Mouse (Mus musculus) CH12.LX (cell line): ENCODE data around the gene Zfhx3. TPM values are rescaled to one million over a fixed set of nuclear protein-coding genes. Genes with fewer than 3 reads are reported as not detected.

Experiments used
- DNase-seq: peaks from one replicate; pipeline ENCODE4 v3.0.0-alpha.2; 2013; ENCODE audit errors: extremely low read depth
- H3K27ac ChIP-seq: 2 replicates; pipeline ENCODE4 v1.5.1; 2012; ENCODE audit warnings: low read depth, mild to moderate bottlenecking, control low read depth, moderate library complexity; ENCODE audit not compliant: insufficient read depth
- H3K27me3 ChIP-seq: replicated peaks from 2 replicates; pipeline ENCODE3; 2012; ENCODE audit warnings: inconsistent platforms
- H3K36me3 ChIP-seq, 2 experiments: replicated peaks in 1 of 2; 2 replicates each; pipeline versions ENCODE3 to v1.6.1; 2012; ENCODE audit warnings: inconsistent platforms in 1 of 2, low read length in 1 of 2, mild to moderate bottlenecking in 1 of 2, mixed read lengths in 1 of 2, moderate library complexity in 1 of 2; ENCODE audit not compliant: control insufficient read depth in 1 of 2, insufficient read depth in 1 of 2
- H3K4me1 ChIP-seq, 2 experiments: 2 replicates each; pipeline ENCODE4 v1.6.1; 2012; ENCODE audit warnings: inconsistent platforms in 1 of 2, moderate library complexity in 1 of 2; ENCODE audit not compliant: insufficient read depth in 2 of 2, control insufficient read depth in 1 of 2
- H3K4me2 ChIP-seq: 2 replicates; pipeline ENCODE4 v1.6.1; 2012; ENCODE audit warnings: low read depth, mild to moderate bottlenecking, control low read depth; ENCODE audit not compliant: poor library complexity, insufficient read depth, severe bottlenecking
- H3K4me3 ChIP-seq, 3 experiments: fragments of 150-350 bp in 1 of 3; sonication (generic) in 1 of 3; replicated peaks in 1 of 3; 2 replicates each; pipeline versions ENCODE3 to v1.5.1; 2011 to 2012; ENCODE audit warnings: low read depth in 2 of 3, low read length in 2 of 3, mild to moderate bottlenecking in 2 of 3, moderate library complexity in 2 of 3, control low read depth in 1 of 3, improper control_type of control experiment in 1 of 3, inconsistent platforms in 1 of 3, mixed read lengths in 1 of 3; ENCODE audit not compliant: poor library complexity in 1 of 3
- H3K79me2 ChIP-seq: replicated peaks from 2 replicates; pipeline ENCODE4 v1.6.1; 2012; ENCODE audit warnings: mild to moderate bottlenecking, moderate library complexity; ENCODE audit not compliant: control insufficient read depth, poor library complexity, insufficient read depth, severe bottlenecking; ENCODE audit errors: extremely low read depth
- H3K9ac ChIP-seq: 2 replicates; pipeline ENCODE4 v1.6.1; 2012; ENCODE audit warnings: low read depth, mild to moderate bottlenecking, control low read depth, moderate library complexity; ENCODE audit not compliant: insufficient read depth
- H3K9me3 ChIP-seq: replicated peaks from 2 replicates; pipeline ENCODE3; 2012; ENCODE audit warnings: low read length, inconsistent platforms, mixed read lengths
- BHLHE40 ChIP-seq: IDR thresholded peaks from 2 replicates; pipeline ENCODE4 v1.6.1; 2011; ENCODE audit warnings: mild to moderate bottlenecking, low read depth, low read length, improper control_type of control experiment
- CHD1 ChIP-seq: IDR thresholded peaks from 2 replicates; pipeline ENCODE4 v1.6.1; 2012; ENCODE audit warnings: low read depth, low read length, improper control_type of control experiment, inconsistent platforms
- CHD2 ChIP-seq: IDR thresholded peaks from 2 replicates; pipeline ENCODE4 v1.6.1; 2011; ENCODE audit warnings: low read length, improper control_type of control experiment
- E2F4 ChIP-seq: IDR thresholded peaks from 2 replicates; pipeline ENCODE4 v1.6.1; 2011; ENCODE audit warnings: low read depth, low read length, improper control_type of control experiment; ENCODE audit not compliant: insufficient replicate concordance
- ETS1 ChIP-seq: conservative IDR thresholded peaks from 2 replicates; pipeline ENCODE4 v1.6.1; 2012; ENCODE audit warnings: low read depth, mild to moderate bottlenecking, inconsistent platforms, low read length, improper control_type of control experiment, moderate library complexity
- GABPA ChIP-seq: IDR thresholded peaks from 2 replicates; pipeline ENCODE4 v1.6.1; 2012; ENCODE audit warnings: low read depth, low read length, improper control_type of control experiment, inconsistent platforms; ENCODE audit not compliant: insufficient replicate concordance
- HCFC1 ChIP-seq: IDR thresholded peaks from 2 replicates; pipeline ENCODE4 v1.6.1; 2012; ENCODE audit warnings: low read depth, mild to moderate bottlenecking, inconsistent platforms, low read length, improper control_type of control experiment
- JUND ChIP-seq: conservative IDR thresholded peaks from 2 replicates; pipeline ENCODE4 v1.6.1; 2011; ENCODE audit warnings: low read depth, low read length, improper control_type of control experiment
- KAT2A ChIP-seq: IDR thresholded peaks from 2 replicates; pipeline ENCODE4 v1.6.1; 2012; ENCODE audit warnings: low read length, improper control_type of control experiment, inconsistent platforms; ENCODE audit not compliant: insufficient replicate concordance
- MAFK ChIP-seq: IDR thresholded peaks from 2 replicates; pipeline ENCODE4 v1.6.1; 2011; ENCODE audit warnings: low read length, improper control_type of control experiment; ENCODE audit not compliant: insufficient replicate concordance
- MAX ChIP-seq: IDR thresholded peaks from 2 replicates; pipeline ENCODE4 v1.6.1; 2011; ENCODE audit warnings: low read length, improper control_type of control experiment
- MXI1 ChIP-seq: IDR thresholded peaks from 2 replicates; pipeline ENCODE4 v1.6.1; 2011; ENCODE audit warnings: mild to moderate bottlenecking, low read depth, low read length, improper control_type of control experiment
- MYC ChIP-seq: IDR thresholded peaks from 2 replicates; pipeline ENCODE4 v1.6.1; 2011; ENCODE audit warnings: low read depth, mild to moderate bottlenecking, improper control_type of control experiment, low read length
- NELFE ChIP-seq: IDR thresholded peaks from 2 replicates; pipeline ENCODE4 v1.6.1; 2011; ENCODE audit warnings: low read depth, low read length, improper control_type of control experiment
- SIN3A ChIP-seq: IDR thresholded peaks from 2 replicates; pipeline ENCODE4 v1.6.1; 2012; ENCODE audit warnings: low read length, improper control_type of control experiment, inconsistent platforms
- TCF12 ChIP-seq: IDR thresholded peaks from 2 replicates; pipeline ENCODE4 v1.6.1; 2014; ENCODE audit warnings: low read depth, mild to moderate bottlenecking, inconsistent platforms, low read length, improper control_type of control experiment
- UBTF ChIP-seq: IDR thresholded peaks from 2 replicates; pipeline ENCODE4 v1.6.1; 2012; ENCODE audit warnings: low read depth, mild to moderate bottlenecking, inconsistent platforms, low read length, improper control_type of control experiment, moderate library complexity
- USF1 ChIP-seq: IDR thresholded peaks from 2 replicates; pipeline ENCODE4 v1.6.1; 2014; ENCODE audit warnings: low read depth, mild to moderate bottlenecking, inconsistent platforms, low read length, improper control_type of control experiment
- USF2 ChIP-seq: conservative IDR thresholded peaks from 2 replicates; pipeline ENCODE4 v1.6.1; 2011; ENCODE audit warnings: low read depth, low read length, improper control_type of control experiment
- ZKSCAN1 ChIP-seq: IDR thresholded peaks from 2 replicates; pipeline ENCODE4 v1.6.1; 2012; ENCODE audit warnings: low read depth, inconsistent platforms, low read length, improper control_type of control experiment, borderline replicate concordance
- dilution Hi-C: fragments of 300-500 bp; cut with MboI; formaldehyde crosslinking; loops from 2 replicates; pipeline ENCODE4 v1.14.3; 2020; ENCODE audit warnings: low sequenced_read_pairs; ENCODE audit not compliant: extremely low pct_unique_long_range_greater_than_20kb, extremely low pct_ligation_motif_present
- in situ Hi-C: fragments of 300-500 bp; cut with MboI; formaldehyde crosslinking; loops from 3 replicates; pipeline ENCODE4 v1.14.3; 2019; ENCODE audit warnings: low sequenced_read_pairs, low pct_ligation_motif_present, low pct_unique_long_range_greater_than_20kb, mixed read lengths
- polyA plus RNA-seq: library from polyadenylated mRNA; unstranded; fragments of >175 nt; gene quantifications from 2 replicates; pipeline ENCODE4 v1.2.1, GENCODE M21; 2012; ENCODE audit warnings: low read depth; ENCODE audit not compliant: insufficient read length
- total RNA-seq, 2 experiments: library from RNA; depleted of rRNA; stranded (reverse); fragments of 300-350 nt in 1 of 2; fragments of >200 nt in 1 of 2; gene quantifications; 2 replicates each; pipeline ENCODE4 v1.2.3; 2012 to 2014

Zfhx3 gene
- total and polyA plus RNA-seq, 3 experiments, result 0.05 to 0.76 (median 0.68) TPM

GRCm38 (mm10) chr8:108537686-108538551 lies 595.5 kb downstream of the Zfhx3 start:
- Histone ChIP-seq H3K36me3 (no peaks in the 10 kb centered on the region), H3K27me3 (no peaks in the 10 kb centered on the region), H3K9me3 (no peaks in the 10 kb centered on the region), H3K79me2 (no peaks in the 10 kb centered on the region), H3K27ac (no peak overlapping the region), H3K4me3 (no peak overlapping the region), H3K9ac (no peak overlapping the region)
- dilution Hi-C loops (no loop called here), in situ Hi-C loops (no loop called here)
- TF ChIP-seq MAFK (no peak), GABPA (no peak), CHD1 (no peak), USF1 (no peak), HCFC1 (no peak), E2F4 (no peak)
- TF ChIP-seq, all 38 proteins: peak for 0
- no peaks in the 10 kb centered on the region for H3K4me1 ChIP-seq
- no peak for DNase-seq
- no peak overlapping the region for H3K4me2 ChIP-seq

GRCm38 (mm10) chr8:108538929-108539555 lies 596.6 kb downstream of the Zfhx3 start:
- dilution Hi-C loops (no loop called here), in situ Hi-C loops (no loop called here)
- no peak overlapping the region for H3K4me3 ChIP-seq
- no peak overlapping the region for H3K4me2 ChIP-seq
- TF ChIP-seq KAT2A, result no peak
- no peak for TF ChIP-seq ZKSCAN1
- TF ChIP-seq MXI1, result no peak
- no peak for TF ChIP-seq SIN3A
- TF ChIP-seq BHLHE40, result no peak
- TF ChIP-seq UBTF, result no peak
- no peak for TF ChIP-seq MYC
- no peak for TF ChIP-seq NELFE
- no peak for TF ChIP-seq HCFC1
- TF ChIP-seq E2F4, result no peak
- TF ChIP-seq USF2, result no peak
- no peak for TF ChIP-seq JUND
- TF ChIP-seq TCF12, result no peak
- no peak for TF ChIP-seq CHD2
- no peak for TF ChIP-seq MAFK
- TF ChIP-seq ETS1, result no peak
- no peak for TF ChIP-seq MAX
- no peak for DNase-seq
- no peaks in the 10 kb centered on the region for H3K4me1 ChIP-seq
- no peaks in the 10 kb centered on the region for H3K9me3 ChIP-seq
- H3K36me3 ChIP-seq, result no peaks in the 10 kb centered on the region
- no peak overlapping the region for H3K9ac ChIP-seq
- H3K27me3 ChIP-seq, result no peaks in the 10 kb centered on the region
- no peaks in the 10 kb centered on the region for H3K79me2 ChIP-seq
- no peak overlapping the region for H3K27ac ChIP-seq
